Mouse (Mus musculus): Measurements from ENCODE around the gene Myog. TPM values are rescaled to one million over a fixed set of nuclear protein-coding genes. Genes with fewer than 3 reads are reported as not detected.
A peak's percentile ranks its signal among the peaks of the same experiment; 100 is the strongest.

Myog gene
- polyA plus RNA-seq, 1 experiment from 2014 or later = 1.5 TPM

DNA sequence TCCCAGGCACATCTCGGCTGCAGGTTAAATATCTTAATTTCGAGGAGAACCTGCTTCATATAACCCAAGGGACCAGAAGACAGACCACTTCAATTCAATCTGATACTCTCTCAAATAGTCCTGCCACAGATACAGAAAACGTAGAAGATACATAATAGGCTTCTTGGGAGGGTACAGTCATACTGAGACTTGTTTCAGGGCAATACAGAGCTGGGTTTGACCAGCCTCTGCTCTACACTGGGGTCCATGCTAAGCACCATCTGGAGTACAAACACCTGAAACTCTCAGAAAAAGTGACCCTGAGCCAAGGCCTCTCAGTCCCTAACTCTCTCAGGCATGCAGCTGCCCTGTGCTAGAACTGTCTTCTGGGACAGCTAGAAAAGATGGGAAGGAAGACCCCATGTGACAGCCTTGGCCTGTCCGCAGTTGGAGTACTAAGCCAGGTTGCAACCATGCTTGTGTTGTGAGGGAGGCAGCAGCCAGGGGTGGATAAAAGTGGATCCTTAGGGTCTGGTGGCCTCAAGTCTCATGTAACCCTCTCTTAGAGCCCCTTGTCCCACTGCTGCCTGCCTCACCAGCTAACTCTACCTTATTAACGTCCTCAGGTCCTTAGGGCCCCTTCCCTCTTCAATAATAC lies 52.0 kb downstream of the Myog start:
- Histone ChIP-seq H3K9ac (peak overlapping the region; percentile 66), H3K4me1 (peaks cover 81% of the 10 kb centered on the region), H3K4me2 (peak overlapping the region; percentile 89), H3K27me3 (replicated peaks) (no peaks in the 10 kb centered on the region), H3K36me3 (peaks cover 11% of the 10 kb centered on the region), H3K4me3 (no peak overlapping the region), H3K9me3 (no peaks in the 10 kb centered on the region), H3K27ac (replicated peaks) (peak overlapping the region; percentile 91)
- ATAC-seq (ENCODE audit: extremely low read depth, insufficient number of reproducible peaks, low FRiP score, low TSS enrichment) = no peak
- WGBS = 62% methylated on average over 5 of the region's 5 CpGs

Other genes starting within 250 kb of the Myog start
- 33.1 and 37.0 TPM in 2 replicates for gene Btg2, start 210.9 kb upstream of the Myog start, polyA plus RNA-seq (2015; fragmentation: Nextera tagmentation; extraction: Ambion mirVana)
- gene Chit1, start 178.7 kb upstream of the Myog start, polyA plus RNA-seq (2015; fragmentation: Nextera tagmentation; extraction: Ambion mirVana) = 0.59 and 0.75 TPM in 2 replicates
- gene Chil1, start 107.8 kb upstream of the Myog start, polyA plus RNA-seq (2015; fragmentation: Nextera tagmentation; extraction: Ambion mirVana) = 0.66 and 1.5 TPM in 2 replicates
- gene Mybph, start 96.5 kb upstream of the Myog start, polyA plus RNA-seq (2015; fragmentation: Nextera tagmentation; extraction: Ambion mirVana) = 0.67 and 2.1 TPM in 2 replicates
- 8.3 and 9.0 TPM in 2 replicates for gene Adora1, start 54.6 kb upstream of the Myog start, polyA plus RNA-seq (2015; fragmentation: Nextera tagmentation; extraction: Ambion mirVana)
- 10.9 and 12.6 TPM in 2 replicates for gene Ppfia4, start 42.9 kb downstream of the Myog start, polyA plus RNA-seq (2015; fragmentation: Nextera tagmentation; extraction: Ambion mirVana)
- gene Tmem183a, start 72.0 kb downstream of the Myog start, polyA plus RNA-seq (2015; fragmentation: Nextera tagmentation; extraction: Ambion mirVana) = 54.0 and 63.0 TPM in 2 replicates
- gene 4933406M09Rik, start 96.0 kb downstream of the Myog start, polyA plus RNA-seq (2015; fragmentation: Nextera tagmentation; extraction: Ambion mirVana) = not detected in 2 replicates
- gene Cyb5r1, start 115.6 kb downstream of the Myog start, polyA plus RNA-seq (2015; fragmentation: Nextera tagmentation; extraction: Ambion mirVana) = 37.8 and 44.7 TPM in 2 replicates
- 133 and 134 TPM in 2 replicates for gene Adipor1, start 125.4 kb downstream of the Myog start, polyA plus RNA-seq (2015; fragmentation: Nextera tagmentation; extraction: Ambion mirVana)
- gene Klhl12, start 165.5 kb downstream of the Myog start, polyA plus RNA-seq (2015; fragmentation: Nextera tagmentation; extraction: Ambion mirVana) = 15.9 and 19.9 TPM in 2 replicates
- 28.5 and 29.2 TPM in 2 replicates for gene Rabif, start 204.7 kb downstream of the Myog start, polyA plus RNA-seq (2015; fragmentation: Nextera tagmentation; extraction: Ambion mirVana)

All from heart, embryonic 13.5 days (tissue).